Mouse (Mus musculus) heart, adult 18-20 months (tissue): ENCODE measurements around the gene Atg4a. TPM values are rescaled to one million over a fixed set of nuclear protein-coding genes. Genes with fewer than 3 reads are reported as not detected.

Experiments used
- DNase-seq, 2 experiments: peaks; one replicate each; pipeline ENCODE4 v3.0.0; 2021 to 2022; ENCODE audit warnings: mixed read lengths in 1 of 2
- total RNA-seq, 2 experiments: library from RNA; stranded (reverse); gene quantifications; 2 replicates each; pipeline ENCODE4 v1.2.3; 2021

Gene Atg4a
- total RNA-seq, 2 experiments from 2014 or later = 10.8 to 12.2 TPM

DNA sequence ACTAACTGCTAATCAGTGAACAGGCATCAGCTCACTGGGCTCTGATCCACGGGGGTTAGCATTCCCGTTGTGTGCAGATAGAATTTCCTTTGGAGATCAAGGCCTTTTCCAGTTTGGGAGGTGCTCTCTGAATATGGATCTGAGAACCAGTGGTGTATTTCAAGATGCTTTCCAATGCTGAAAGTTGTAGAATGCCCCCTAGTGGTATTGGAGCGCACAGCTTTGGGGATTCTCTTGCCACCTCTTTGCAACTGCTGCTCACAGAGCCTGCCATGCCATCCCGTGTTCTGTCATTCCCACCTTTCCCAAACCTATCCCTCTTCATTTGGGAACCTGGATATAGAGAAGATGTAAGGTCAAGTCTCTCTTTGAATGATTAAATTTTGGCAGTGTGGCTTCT, 201.5 kb downstream of the Atg4a start:
- DNase-seq = peak in 1 of 2 experiments; percentile 24

DNA sequence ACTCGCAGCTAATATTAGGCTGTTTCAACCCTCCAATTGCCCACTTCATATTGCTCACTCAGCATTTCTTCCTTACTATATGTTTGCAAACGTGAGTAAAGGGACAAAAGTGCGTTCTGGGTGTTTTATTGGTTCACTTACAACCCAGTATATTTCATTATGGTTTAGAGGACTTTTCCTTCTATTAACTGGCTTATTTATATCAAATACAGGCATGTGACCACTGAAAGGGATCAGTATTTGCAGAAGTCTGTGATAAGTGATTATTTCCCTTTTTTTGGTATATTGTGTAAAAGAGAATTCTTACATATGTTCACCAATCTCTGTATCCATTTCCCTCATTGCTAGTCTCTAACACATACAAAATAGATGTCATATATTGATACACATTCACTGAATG, 203.7 kb downstream of the Atg4a start:
- DNase-seq = no peak

DNA sequence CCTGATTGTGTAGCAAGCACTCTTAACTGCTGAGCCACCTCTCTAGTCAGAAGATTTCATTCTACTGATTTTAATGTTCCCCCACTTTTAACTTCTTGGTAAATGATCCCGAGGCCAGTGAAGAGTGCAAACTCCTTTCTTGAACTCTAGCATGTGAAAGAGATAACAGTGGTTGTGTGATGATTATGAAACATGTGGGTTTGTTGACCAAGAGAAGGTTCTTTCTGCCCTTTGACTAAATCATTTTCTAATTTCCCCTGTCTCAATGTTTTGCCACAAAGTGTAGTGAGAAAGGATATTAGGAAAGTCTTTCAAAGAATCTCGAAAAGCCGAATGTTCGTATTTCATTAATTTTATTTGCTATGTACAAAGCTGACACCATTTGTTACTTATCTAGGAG, 208.4 kb downstream of the Atg4a start:
- DNase-seq = no peak

DNA sequence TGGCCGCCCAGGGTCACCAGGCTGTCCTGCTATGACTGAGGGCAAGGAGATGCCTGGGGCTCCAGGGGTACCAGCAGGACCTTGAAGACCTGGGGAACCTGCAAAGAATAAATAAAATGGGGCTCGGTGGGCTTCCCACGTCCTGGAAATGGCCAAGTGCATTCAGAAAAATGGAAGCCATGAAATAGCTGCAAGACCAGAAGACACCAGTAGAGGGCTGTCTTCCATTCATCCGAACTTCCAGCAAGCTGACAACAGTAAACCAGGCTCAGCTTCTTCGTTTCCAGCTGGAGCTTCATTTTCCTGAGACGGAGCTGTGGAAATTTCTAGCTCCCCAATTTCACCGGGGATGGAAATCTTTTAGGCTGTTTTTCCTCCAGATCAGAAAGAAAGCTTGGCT, 218.6 kb downstream of the Atg4a start:
- peak; percentile 10 to 44 for DNase-seq

DNA sequence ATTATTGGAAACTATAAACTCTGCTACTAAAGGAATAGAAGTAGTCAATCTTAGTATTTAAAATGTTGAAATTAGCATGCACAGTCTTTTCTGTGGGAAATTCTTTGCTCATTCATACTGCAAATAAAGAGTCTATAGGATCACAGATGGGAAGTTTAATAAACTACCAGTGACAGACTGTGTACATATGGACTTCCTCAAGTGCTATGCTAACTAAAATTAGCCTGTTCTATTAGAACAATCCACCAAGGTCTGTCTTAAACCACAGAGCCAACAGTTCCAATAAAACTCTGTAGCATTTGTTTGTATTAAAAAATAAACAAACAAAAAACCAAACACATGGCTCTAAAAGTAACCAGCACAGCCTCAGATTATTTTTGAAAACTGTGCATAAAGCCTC, 238.3 kb downstream of the Atg4a start:
- DNase-seq = no peak

DNA sequence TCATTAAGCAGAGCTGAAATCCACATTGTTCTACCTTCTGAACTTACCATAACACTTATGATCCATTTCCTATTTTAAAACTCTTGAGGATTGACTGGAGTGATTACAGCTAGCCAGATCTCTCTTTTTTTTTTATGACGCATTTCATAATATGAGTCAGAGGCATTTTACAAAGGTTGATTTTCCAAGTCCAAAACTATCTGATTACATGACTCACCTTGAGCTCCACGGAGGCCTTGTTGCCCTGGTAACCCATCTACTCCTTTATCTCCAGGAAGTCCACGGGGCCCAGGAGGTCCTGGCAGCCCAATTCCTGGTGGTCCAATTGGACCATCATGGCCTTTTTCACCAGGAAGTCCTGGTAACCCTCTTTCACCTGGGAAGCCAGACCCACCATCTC, 242.3 kb downstream of the Atg4a start:
- no peak for DNase-seq

DNA sequence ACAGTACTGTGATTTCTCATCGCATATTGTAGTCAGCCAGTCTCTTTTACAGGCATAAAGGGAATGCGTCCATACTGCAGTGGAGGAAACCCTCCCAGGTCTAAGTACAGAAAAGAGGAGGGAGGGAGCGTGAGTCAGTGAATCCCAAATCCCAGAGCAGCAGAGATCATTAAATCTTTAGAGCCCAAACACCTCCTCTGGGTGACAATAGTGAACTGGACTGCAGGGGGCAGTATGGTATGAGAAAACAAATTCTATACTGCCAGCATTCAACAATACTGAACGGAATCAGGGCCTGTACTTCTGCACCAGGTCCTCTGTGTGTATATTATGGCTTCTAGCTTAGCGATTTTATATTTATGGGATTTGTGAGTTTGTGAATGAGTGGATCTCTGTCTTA, 256.1 kb downstream of the Atg4a start:
- DNase-seq = peak; percentile 25 to 60

Other genes starting within 250 kb of the Atg4a start
- gene Tex13b, start 143.5 kb upstream of the Atg4a start, total RNA-seq = not detected
- not detected for gene Vsig1, start 49.3 kb upstream of the Atg4a start, total RNA-seq
- gene Psmd10, start 179 bp upstream of the Atg4a start, total RNA-seq = 10 to 100 TPM; 13.8 to 14.8 TPM